Mouse (Mus musculus) bone marrow macrophage, adult 2 months (primary cell): ENCODE results near the gene Zc3h4.

Experiments
- CTCF ChIP-seq: IDR thresholded peaks from 2 replicates; pipeline ENCODE4 v1.5.1; 2012; ENCODE audit warnings: low read depth, mild to moderate bottlenecking, low read length, moderate library complexity
- POLR2A ChIP-seq: IDR thresholded peaks from 2 replicates; pipeline ENCODE4 v1.6.1; 2012; ENCODE audit warnings: mild to moderate bottlenecking, low read depth, low read length, borderline replicate concordance

DNA sequence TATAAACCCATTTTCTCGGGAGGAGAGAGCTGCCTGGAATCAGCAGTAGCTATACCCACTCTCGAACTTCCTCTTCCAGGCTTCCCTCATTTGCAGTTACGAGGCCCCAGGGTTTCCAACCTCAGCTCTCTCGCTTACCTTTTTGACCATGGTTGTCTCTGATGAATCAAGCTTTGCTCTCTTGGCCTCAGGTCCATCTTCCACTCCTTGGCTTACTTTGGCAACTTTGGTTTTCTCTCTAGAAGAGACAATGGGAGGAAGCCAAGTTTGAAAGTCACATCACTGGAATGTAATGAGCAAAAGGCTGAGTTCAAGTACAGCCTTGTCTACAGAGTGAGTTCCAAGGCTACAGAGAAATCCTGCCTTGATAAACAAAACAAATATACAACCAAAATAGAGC is 34.0 kb upstream of the Zc3h4 start:
- no peak for TF ChIP-seq CTCF
- no peak for TF ChIP-seq POLR2A
